Mouse (Mus musculus) kidney, adult 18-20 months (tissue): ENCODE measurements around the gene Atg16l1.

Experiments
- DNase-seq: peaks from one replicate; pipeline ENCODE4 v3.0.0; 2021

The Atg16l1 gene

DNA sequence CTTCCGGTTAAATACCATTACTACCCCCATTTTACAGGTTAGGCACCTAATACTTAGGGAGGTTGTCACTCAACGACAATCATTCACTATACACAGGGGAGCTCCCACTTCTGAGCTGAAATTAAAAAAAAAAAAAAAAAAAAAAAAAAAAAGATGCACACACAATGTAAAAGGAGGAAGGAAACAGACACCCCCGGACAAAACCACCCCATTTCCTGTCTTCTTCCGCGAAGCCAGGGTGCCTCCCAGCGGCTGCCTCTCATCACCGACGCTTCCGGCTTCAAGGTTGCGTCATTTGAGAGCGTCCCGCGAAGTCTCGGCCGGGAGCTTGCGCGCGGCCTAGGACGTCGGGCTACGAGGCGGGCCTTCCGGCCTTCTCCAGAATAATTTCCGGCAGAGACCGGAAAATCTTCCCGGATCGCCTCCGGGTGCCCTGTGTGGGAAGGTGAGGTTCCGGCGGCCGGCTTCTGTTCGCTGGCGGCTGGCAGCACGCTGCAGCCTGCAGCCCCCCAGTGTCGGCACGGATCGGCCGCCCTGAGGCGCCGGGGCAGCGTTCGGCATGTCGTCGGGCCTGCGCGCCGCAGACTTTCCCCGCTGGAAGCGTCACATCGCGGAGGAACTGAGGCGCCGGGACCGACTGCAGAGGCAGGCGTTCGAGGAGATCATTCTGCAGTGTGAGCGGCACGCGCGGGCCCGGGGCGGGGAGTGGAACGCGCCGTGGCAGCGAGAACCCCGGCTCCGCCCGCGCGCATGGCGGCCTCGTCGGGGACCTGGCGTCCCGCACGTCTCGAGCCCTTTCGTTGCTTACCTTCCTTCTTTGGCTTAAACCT, at the start of gene Atg16l1:
Atg16l1 (plus strand) TSS at position 230 of the 830 bp plus-strand sequence.
- DNase-seq, result peak; percentile 94

DNA sequence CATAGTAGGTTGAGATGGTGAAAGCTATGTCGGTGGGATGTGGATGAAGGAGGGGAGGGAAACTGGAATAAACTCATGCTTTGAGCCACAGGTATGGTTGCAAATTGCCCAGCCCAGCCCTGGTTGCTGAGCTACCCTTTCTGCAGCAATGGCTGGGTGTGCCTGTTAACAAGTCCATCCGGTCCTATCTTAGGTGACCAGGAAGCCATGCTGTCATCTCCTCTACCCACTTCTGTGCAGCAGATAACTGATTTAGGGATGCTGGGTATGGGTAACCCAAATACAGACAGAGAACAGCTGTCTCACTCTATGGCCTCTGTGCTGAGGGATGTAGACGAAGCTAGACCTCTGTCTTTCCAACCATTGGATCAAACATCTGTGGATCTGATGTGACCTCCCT, 49.3 kb upstream of the Atg16l1 start:
- no peak for DNase-seq

DNA sequence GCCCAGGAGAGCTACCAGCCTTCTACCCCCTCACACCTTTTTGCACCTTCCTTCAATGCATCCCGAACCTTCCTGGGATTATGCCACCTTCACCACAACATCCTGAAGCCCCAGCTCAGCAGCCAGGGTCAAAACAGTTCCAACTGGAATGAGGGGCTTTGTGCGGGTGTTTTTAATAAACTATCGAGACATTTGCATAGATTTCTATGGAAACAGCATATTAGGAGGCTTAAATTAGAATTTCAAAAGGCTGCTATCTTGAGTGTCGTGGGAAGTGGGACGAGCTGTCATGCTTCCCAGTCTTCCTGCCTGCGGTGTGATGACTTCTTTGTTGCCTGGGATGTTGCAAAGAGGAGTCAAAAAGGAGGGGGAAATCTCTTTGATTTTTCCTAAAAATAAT, 46.6 kb upstream of the Atg16l1 start:
- no peak for DNase-seq

DNA sequence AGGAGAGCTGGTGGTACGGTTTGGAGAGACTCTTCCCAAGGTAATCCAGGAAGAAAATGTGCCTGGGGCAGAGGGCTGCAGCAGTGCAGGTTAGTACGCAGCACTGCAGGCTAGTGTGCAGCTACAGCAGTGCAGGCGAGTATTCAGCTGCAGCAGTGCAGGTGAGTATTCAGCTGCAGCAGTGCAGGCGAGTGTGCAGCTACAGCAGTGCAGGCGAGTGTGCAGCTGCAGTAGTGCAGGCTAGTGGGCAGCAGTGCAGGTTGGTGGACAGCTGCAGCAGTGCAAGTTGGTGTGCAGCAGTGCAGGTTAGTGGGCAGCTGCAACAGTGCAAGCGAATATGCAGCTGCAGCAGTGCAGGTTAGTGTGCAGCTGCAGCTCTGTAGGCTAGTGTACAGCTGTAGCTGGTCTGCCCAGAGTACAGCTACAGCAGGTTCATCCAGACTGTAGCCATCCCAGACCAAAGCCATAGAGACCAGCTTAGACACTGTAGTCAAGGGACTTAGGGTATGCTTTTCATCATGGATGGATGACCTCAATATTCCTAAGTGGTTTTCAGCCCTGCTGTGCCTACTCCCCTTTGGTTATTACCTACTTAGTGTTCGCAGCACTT, 45.9 kb upstream of the Atg16l1 start:
- no peak for DNase-seq

DNA sequence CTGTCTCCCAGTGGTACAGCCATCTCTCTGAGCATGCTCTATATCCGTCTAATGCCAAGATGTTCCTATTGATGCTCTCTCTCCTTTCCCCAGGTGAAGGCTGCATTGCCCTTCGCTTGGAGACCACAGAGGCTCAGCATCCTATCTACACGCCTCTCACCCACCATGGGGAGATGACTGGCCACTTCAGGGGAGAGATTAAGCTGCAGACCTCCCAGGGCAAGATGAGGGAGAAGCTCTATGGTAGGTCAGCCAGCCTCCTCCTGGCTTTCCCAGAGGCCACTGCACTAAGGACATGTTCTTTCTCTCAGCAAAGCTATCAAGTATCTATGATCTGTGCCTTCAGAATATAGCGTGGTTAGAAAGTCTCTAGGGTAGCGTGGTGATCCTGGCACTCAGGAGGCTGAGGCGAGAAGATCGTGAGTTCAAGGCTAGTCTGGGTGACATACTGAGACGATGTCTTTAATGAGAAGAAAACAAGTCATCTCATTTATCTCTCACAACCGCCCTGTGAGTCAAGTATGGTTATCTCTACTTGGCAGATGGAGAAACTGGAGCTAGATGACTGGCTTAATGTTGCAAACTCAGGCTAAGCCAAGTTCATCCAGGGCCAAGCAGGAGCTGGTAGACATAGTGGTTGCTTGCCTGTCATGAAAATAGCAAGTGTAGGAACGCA, 43.6 kb upstream of the Atg16l1 start:
- DNase-seq, result no peak

DNA sequence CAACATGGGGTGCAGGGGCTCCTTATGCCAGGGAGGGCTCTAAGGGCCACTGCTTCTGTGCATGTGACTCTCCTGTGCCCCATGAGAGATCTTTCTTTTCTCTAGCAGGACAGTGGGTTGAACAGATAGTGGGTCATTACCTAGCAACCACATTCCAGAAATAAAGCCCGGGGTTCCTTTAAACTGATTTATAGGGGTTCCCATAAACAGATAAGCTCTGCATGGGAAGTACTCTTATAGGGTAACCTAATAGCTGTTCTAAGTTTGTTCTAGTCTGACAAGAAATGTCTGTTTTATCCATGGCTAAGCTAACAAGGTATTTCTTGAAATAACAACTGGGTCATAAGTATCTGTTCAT, 43.1 kb upstream of the Atg16l1 start:
- no peak for DNase-seq

DNA sequence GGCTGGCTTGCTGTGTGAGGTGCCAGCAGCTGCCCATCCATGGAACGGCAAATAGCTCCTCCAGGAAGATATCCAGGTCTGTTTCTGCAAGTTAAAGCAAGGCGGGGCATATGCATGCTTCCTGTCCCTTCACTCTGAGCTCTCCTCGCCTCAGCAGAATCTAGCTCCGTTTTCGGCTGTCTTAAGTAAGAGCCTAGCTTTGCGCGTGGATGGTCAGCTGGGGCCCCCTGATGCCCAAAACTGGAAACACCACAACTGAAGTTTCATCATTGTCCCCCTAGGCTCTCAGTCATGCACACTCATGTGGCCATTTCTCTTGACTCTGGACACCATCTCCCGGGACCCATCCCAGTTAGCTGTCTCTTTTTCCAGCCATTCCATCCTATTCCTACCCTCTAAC, 34.3 kb upstream of the Atg16l1 start:
- peak; percentile 27 for DNase-seq

DNA sequence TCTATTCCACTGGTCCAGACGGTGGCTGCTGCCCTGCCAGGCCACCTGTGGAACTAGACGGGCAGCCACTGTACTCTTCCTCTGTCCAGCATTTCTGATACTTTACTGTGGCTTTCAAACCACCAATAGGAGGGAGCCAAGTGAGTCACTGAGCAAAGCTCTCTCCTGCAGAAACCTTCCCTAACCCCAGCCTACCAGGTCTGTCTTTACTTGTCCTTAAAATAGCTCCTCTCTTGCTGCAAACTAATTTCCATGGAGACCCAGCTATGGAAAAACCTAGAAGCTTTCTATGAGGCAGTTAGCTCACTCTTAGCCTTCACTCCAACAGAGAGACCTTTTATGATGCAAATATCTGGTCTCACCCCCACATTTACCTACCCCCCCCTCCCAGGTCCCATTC, 33.6 kb upstream of the Atg16l1 start:
- DNase-seq, result no peak

DNA sequence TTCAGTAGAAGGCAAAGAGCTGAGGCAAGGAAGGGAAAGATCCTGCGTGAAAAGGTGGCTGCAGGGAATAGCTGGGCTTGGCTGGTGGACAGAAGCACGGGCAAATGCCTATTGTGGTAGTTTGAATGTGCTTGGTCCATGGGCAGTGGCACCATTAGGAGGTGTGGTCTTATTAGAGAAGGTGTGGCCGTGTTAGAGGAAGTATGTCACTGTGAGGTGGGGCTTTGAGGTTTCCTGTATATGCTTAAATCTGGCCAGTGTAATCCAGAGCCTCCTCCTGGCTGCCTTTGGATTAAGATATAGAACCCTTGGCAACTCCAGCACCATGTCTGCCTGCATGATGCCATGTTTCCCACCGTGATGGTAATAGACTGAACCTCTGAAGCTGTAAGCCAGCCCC, 32.3 kb upstream of the Atg16l1 start:
- DNase-seq, result no peak

DNA sequence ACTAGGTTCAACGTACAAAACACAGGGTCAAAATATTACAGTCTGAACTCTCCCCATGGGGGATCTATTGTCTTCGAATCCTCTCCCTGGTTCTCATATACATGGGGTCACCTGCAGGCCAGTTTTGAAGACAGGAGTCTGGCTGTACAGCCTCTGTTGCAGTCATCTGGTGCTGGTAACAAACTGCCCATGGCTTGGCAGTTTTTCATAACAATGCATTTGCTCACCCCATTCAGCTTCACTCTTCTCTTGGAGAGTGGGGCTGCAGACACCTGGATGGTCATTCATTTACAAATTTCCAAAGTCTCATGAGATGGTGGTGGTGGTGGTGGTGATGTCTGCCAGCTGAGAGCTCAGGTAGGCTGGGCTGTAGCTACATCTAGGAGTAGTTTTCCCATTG, 26.6 kb upstream of the Atg16l1 start:
- no peak for DNase-seq

DNA sequence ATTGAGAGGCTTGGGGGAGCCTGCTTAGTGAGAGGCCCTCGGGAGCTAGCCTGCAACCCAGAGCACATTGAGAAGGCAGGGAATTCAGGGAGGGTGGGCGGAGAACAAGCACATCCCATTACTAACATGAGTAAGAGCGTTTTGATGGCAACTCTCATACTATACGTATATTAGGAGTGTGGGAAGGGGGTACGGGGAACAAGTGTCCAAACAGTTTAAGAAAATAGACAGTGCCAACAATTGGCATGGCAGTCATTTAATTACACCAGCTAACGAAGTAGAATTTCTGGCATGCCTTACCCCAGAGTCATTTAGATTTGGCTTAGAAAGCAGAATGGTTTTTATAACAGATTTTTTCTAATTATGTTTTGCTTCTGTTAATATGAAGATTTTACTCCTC, 25.8 kb upstream of the Atg16l1 start:
- DNase-seq, result no peak

DNA sequence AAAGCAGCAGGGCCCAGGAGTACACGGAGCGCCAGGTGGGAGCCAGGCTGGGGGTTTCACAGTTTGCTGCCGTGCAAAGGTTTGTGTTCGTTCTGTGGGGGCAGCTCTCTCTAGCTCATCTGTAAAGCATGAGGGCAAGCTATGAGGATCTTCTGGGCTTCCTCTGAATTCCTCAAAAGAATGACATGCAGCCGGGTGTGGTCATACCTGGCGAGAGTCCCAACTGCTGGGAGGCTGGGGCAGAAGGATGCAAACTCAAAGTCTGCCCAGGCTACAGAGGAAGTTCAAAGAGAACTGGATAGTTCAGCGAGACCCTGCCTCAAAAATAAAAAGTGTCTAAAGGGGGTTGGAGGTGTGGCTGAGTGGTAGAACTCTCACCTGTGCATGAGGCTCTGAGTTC, 25.4 kb upstream of the Atg16l1 start:
- no peak for DNase-seq

DNA sequence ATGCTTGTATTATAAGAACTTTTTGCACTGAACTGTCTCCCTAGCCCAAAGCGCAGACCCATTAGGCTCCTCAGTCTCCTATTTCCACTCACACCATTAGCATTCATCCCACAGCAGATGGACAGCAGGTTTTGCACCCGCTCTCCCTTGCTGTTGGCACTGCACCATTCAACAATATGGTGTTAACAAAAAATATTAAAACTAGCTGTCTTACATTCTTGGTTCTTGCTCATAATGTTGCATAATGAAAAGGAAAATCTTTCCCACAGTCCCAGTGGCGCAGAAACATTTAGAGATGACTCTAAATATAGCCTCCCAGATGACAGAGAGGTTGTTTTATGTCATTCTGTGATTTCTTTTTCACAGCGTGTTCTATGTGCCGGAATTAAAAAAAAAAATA, 22.5 kb upstream of the Atg16l1 start:
- no peak for DNase-seq

DNA sequence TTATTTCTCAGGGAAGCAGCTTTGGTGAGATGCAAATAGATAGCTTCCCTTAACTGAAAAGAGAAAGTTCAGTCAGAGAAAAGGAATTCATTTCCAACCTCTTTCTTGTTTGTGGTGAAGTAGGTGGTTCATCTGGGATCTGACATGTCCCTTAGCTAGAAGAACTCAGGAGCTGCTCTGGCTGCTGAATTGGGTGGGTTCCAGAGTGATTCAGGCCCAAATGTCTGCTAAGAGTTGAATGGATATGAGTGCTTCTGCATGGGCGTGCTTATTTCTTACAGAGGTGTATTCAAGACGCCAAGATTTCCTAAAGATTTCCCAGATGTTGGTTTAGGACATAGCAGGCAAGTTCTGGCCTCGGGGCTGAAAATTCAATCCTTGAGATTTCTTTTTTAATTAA, 21.5 kb upstream of the Atg16l1 start:
- no peak for DNase-seq

DNA sequence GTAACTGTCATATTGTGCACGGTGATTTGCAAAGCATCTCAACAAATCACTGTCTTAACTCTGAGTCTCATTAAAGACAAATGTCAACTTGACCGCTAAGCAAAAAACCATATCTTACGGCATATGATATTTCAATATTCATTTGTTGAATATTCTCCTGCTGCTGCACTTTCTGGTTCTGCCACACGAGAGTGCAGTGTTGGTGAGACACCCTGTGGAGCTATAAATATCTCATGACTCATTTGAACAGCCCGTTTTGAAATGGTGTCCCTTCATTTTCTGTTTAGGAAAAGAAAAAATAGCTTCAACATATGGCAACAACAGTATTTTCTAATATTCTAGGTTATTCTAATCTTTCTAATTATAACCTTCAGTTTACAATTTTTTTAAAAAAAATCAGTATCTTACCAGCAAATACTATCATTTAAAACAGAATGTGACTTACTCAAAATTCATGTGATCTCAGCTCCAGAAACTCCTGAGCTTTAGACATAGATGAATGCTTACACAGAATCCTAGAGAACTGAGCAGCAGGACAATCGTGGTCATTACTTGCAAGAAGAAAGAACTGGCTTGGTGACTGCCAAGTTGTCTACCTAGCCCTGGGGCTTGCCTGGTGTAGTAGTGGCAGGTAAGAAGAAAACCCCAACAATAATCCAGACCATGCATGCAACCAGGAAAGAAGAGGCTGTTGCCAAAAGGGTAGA, 14.9 kb upstream of the Atg16l1 start:
- DNase-seq, result no peak

DNA sequence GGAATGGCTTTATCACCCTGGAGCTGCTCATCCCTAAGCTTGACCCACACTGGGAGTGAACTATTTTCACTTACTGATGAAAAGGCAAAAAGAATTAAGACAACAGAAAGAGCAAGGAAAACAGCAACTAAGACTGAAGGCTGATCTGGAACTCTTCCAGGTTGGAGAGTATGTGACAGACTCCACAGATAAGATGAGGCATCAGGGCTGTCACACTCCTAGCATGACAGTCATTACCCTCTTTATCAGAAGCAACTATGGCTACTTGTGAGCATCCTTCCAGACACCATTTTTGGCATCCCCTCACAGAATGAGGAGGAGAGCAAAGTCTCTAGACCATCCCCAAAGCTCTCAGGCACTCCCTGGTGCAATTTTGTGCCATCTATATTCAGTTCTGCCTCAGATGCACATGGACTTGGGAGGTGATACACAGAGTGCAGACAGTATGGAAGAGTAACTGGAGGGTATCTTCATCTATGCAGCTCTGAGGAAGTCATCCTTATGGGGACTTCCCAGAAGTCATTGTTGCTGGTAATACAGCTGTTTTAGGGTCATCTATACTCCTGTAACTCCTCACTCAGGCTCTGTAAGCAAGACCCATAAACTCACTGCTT, 6.2 kb upstream of the Atg16l1 start:
- DNase-seq, result no peak

DNA sequence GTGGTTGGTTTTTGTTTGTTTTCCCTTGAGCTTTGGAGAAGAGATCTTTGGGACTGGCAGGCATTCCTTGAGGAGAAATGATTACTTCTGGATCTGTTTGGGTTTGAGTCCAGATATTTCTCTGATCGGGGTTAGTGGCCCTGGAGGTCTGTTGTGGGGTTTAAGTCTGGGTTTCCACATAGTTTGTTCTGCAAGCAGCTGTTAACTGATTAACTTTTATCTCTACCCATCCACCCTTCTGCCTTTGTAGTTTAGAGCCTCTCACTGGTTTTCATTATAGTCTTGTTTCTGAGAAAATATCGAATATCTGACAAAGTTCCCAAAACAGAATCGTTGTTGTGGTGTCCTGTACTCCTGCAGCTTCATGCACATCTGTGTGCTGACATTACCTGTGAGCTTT, 8.2 kb downstream of the Atg16l1 start:
- no peak for DNase-seq

DNA sequence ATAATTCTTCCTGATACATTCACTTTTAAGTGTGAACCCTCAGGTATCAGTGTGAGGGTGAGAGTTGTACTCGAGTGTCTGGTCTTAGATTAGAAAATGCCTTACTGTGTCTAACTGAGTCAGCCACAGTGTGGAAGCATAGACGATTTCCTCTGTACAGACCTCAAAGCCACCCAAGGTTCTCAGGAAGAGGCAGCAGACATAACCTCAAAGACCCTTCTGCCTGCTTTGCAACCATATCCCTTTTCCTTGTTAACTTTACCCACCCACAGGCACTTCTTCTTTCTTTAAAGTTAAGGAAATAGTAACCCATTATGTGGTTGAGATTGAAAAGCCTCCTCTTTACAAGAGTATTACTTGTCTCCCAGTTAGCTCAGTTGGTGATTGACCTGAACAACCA, 10.1 kb downstream of the Atg16l1 start:
- DNase-seq, result no peak

DNA sequence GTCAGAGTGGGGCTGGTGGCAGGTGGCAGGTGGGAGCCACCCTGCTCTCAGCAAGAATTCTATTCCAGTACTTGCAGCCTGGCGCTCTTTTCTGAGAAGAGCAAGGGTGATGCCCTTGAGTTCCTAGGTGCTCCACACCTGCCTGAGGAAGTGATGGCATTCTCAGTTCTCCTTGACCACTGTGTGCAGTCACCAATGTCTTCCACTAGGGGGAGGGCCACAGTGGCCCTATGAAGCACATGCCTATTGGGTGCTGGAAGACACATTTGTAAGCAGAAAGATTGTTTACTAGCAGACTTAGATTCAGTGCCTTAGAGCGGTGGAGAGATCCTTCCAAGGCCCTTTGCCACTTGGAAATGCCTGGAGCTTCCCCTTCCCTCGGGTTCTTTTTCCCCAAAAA, 10.6 kb downstream of the Atg16l1 start:
- peak; percentile 18 for DNase-seq

DNA sequence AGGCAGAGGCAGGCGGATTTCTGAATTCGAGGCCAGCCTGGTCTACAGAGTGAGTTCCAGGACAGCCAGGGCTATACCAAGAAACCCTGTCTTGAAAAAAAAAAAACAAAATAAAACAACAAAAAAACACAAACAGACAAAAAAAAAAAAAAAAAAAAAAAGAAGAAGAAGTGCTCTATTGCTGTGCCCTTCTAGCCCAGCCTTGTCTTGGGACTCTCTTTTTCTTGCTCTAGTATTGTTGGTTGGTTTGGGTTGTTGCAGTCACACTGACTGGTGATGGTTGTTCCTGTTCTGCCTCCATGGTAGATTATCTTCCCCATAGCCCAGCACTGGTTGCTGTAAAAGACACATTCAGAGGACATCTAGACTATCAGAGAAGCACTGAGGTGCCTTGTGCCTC, 13.6 kb downstream of the Atg16l1 start:
- no peak for DNase-seq

DNA sequence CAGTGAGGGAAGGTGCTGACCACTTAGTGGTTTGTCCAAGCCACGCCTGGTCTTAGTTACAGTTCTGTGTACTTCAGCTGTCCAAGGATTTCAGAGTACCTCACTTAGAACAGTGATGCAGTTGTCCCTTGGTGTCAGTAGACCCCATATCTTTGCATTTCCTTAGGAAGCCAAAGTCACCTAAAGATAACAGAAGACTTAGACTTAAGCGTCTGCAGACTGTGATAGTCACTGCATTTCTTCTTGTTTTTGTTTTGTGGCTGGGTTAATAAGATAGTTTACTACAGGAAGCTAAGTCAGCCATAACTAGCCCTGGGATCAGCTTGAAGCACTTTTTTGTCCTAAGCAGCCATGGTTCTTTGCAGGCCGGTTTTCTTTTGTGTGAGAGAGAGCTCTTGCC, 14.8 kb downstream of the Atg16l1 start:
- DNase-seq, result no peak

DNA sequence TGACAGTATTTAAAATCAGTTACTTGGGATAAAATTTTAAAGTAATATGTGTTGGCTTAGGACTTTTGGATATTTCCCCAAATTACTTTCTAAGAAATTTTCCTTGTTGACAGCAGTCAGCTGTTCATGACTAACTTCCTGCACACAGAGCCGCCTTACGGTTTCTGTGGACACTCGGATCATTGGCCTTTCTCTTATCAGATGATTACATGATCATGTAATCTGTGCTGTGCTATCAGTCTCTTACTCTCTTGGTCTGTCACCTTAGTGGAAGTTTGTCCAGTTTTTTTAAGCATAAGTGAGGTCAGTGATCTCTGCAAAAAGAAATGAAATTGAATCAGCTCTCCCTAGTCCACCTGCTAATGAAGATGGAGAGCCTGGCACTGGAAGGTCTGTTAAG, 16.1 kb downstream of the Atg16l1 start:
- no peak for DNase-seq

DNA sequence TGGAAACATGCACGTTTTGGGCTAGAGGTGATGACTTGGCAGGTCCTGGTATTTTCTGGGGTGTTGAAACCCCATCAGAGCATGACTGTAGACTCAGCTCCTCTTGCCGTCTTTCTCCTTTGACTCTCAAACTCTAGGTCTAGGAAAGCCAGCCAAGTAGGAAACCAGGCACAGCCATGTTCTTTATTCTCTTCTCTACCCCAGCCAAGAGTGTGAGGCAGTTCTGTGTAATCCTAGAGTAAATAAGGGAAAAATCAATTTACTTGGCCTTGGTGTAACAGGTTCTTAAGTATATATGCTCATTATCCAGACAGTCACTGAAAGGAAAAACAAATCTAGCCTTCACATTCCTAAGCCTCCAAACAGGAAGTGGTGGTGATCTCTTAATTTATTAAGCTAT, 17.7 kb downstream of the Atg16l1 start:
- no peak for DNase-seq
